Mouse (Mus musculus) embryonic facial prominence, embryonic 12.5 days (tissue): ENCODE measurements at regions not wholly inside any gene's neighbourhood (a gene's known extent, or its start where the extent isn't known, plus 50 kb on each side); places are given as distances from the start of the nearest gene placed in this dataset. TPM values are rescaled to one million over a fixed set of nuclear protein-coding genes. Genes with fewer than 3 reads are reported as not detected.

Experiments
- ATAC-seq: fragments of 200-750 bp; cut with Nextera tagmentation; 2 replicates; pipeline ENCODE4 v1.8.0; 2017; ENCODE audit not compliant: insufficient number of reproducible peaks, insufficient read depth, low FRiP score, low TSS enrichment
- H3K27ac ChIP-seq: fragments of 300-500 bp; sonication (generic); 2 replicates; pipeline ENCODE4 v1.5.1; 2016; ENCODE audit warnings: mild to moderate bottlenecking
- H3K27me3 ChIP-seq: fragments of 300-500 bp; sonication (generic); 2 replicates; pipeline ENCODE4 v1.6.1; 2016; ENCODE audit warnings: mild to moderate bottlenecking, moderate library complexity
- H3K36me3 ChIP-seq: fragments of 300-500 bp; sonication (generic); 2 replicates; pipeline ENCODE4 v1.6.1; 2016; ENCODE audit warnings: mild to moderate bottlenecking
- H3K4me1 ChIP-seq: fragments of 300-500 bp; sonication (generic); 2 replicates; pipeline ENCODE4 v1.6.1; 2016
- H3K4me2 ChIP-seq: fragments of 300-500 bp; sonication (generic); replicated peaks from 2 replicates; pipeline ENCODE4 v1.6.1; 2016; ENCODE audit warnings: mild to moderate bottlenecking, moderate library complexity
- H3K4me3 ChIP-seq: fragments of 300-500 bp; sonication (generic); 2 replicates; pipeline ENCODE4 v1.5.1; 2016; ENCODE audit warnings: mild to moderate bottlenecking
- H3K9ac ChIP-seq: fragments of 300-500 bp; sonication (generic); 2 replicates; pipeline ENCODE4 v1.6.1; 2016; ENCODE audit warnings: mild to moderate bottlenecking, moderate library complexity
- H3K9me3 ChIP-seq: fragments of 300-500 bp; sonication (generic); 2 replicates; pipeline ENCODE4 v1.6.1; 2016; ENCODE audit warnings: mild to moderate bottlenecking, moderate library complexity
- WGBS: fragments of 180-500 bp; shearing (Covaris S2); methylation state at CpG from one replicate; pipeline ENCODE4 v1.1.7; 2016; 5-methylcytosine and 5-hydroxymethylcytosine counted together
- microRNA-seq: library from miRNA; unstranded; fragments of <30 nt; microRNA quantifications from one replicate; pipeline ENCODE4, GENCODE M21; 2017

- H3K27ac ChIP-seq: no peak overlapping the region
- ATAC-seq: no peak
- no peak overlapping the region for H3K4me2 ChIP-seq
- no peaks in the 10 kb centered on the region for H3K9me3 ChIP-seq
- no peaks in the 10 kb centered on the region for H3K4me1 ChIP-seq
- no peak overlapping the region for H3K9ac ChIP-seq
- no peak overlapping the region for H3K4me3 ChIP-seq
- H3K27me3 ChIP-seq: no peaks in the 10 kb centered on the region
- 79% methylated on average over 3 of the region's 3 CpGs for WGBS
- H3K36me3 ChIP-seq: no peaks in the 10 kb centered on the region
These were observed 102.9 kb upstream of the Sema3a start for GRCm38 (mm10) chr5:13022270-13022669.

DNA sequence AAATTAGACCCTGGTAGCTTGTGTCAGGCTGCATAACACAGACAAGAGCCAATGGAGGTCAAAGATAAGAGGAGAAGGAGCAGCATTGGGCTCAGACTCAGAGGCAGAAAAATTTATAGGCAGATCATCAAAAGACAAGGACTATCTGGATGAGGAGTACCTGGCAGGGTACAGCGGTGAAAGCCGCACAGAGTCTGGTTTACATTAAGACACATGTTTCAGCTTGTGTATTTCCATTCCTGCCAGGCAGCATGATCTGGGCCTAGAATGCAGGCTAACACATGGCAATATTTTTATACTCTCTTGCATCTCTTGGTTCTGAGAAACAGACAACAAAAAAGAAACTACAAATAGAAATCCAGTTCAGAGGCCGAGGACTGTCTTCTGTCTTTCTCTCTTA lies 91.9 kb upstream of the Sema3a start:
- no peak; the same call in 1 of the 2 replicates for ATAC-seq
- Histone ChIP-seq H3K27me3 (no peaks in the 10 kb centered on the region), H3K27ac (peak overlapping the region; percentile 36; the same call in 1 of the 2 replicates), H3K4me3 (no peak overlapping the region), H3K36me3 (no peaks in the 10 kb centered on the region), H3K9me3 (no peaks in the 10 kb centered on the region), H3K4me2 (no peak overlapping the region), H3K4me1 (peaks cover 10% of the 10 kb centered on the region; the same call in 1 of the 2 replicates), H3K9ac (no peak overlapping the region)
- WGBS: 48% methylated on average over 3 of the region's 3 CpGs

GRCm38 (mm10) chr5:13036127-13036526 lies 89.1 kb upstream of the Sema3a start:
- no peaks in the 10 kb centered on the region for H3K9me3 ChIP-seq
- no peak overlapping the region for H3K27ac ChIP-seq
- H3K27me3 ChIP-seq: no peaks in the 10 kb centered on the region
- WGBS: 76% methylated on average over 2 of the region's 2 CpGs
- no peak overlapping the region for H3K4me2 ChIP-seq
- H3K36me3 ChIP-seq: no peaks in the 10 kb centered on the region
- H3K4me1 ChIP-seq: peaks cover 10% of the 10 kb centered on the region; the same call in 1 of the 2 replicates
- no peak for ATAC-seq
- no peak overlapping the region for H3K4me3 ChIP-seq
- H3K9ac ChIP-seq: no peak overlapping the region

- Histone ChIP-seq H3K9ac (no peak overlapping the region), H3K9me3 (no peaks in the 10 kb centered on the region), H3K36me3 (no peaks in the 10 kb centered on the region), H3K4me1 (no peaks in the 10 kb centered on the region), H3K4me3 (no peak overlapping the region), H3K27ac (no peak overlapping the region), H3K4me2 (no peak overlapping the region), H3K27me3 (no peaks in the 10 kb centered on the region)
- no peak for ATAC-seq
- 45% methylated on average over 2 of the region's 2 CpGs for WGBS
These were observed 66.3 kb upstream of the Sema3a start for GRCm38 (mm10) chr5:13058883-13059423.

DNA sequence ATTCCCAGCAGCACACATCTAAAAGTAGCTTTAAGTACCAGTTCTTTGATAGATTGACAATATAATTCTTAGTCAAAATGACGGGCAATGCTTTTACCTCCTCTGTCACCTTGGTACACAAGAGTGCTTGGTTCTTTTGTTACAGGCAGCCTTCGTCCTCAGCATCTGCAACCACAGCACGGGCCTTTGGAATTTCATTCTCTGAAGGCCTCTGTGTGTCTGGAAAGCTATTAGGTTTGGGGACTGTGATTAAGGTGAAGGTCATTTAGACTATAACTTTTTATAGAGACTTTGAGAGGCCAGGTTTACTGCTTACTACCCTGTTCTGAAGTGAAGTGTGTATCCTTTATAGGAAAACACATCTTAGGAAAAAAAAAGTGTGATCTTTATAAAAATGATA lies 58.3 kb upstream of the Sema3a start:
- Histone ChIP-seq H3K36me3 (no peaks in the 10 kb centered on the region), H3K27ac (no peak overlapping the region), H3K4me2 (no peak overlapping the region), H3K4me1 (no peaks in the 10 kb centered on the region), H3K9ac (no peak overlapping the region), H3K4me3 (no peak overlapping the region), H3K9me3 (no peaks in the 10 kb centered on the region), H3K27me3 (no peaks in the 10 kb centered on the region)
- WGBS: 31% methylated on average over 3 of the region's 3 CpGs
- no peak for ATAC-seq

Small RNA genes in the stretch of these regions (microRNA-seq; reads per million reads assigned to microRNA genes)
- gene Gm23243: not detected
